Mouse (Mus musculus) MEL (cell line): Measurements from ENCODE around the gene Gfi1. TPM values are rescaled to one million over a fixed set of nuclear protein-coding genes. Genes with fewer than 3 reads are reported as not detected.

Source experiments
- DNase-seq: peaks from one replicate; pipeline ENCODE4 v3.0.0; 2011; ENCODE audit warnings: low read depth, low spot score
- H3K27ac ChIP-seq: 2 replicates; pipeline ENCODE4 v1.5.1; 2012; ENCODE audit warnings: low read depth, mild to moderate bottlenecking, control low read depth, low read length, moderate library complexity; ENCODE audit not compliant: control insufficient read depth
- H3K27me3 ChIP-seq, 2 experiments: fragments of 150-350 bp in 1 of 2; sonication (generic) in 1 of 2; 2 replicates each; pipeline ENCODE4 v1.6.1; 2012; ENCODE audit warnings: low read length in 2 of 2, mild to moderate bottlenecking in 2 of 2, improper control_type of control experiment in 1 of 2, moderate library complexity in 1 of 2; ENCODE audit not compliant: insufficient read depth in 2 of 2, control insufficient read depth in 1 of 2
- H3K36me3 ChIP-seq, 2 experiments: 2 replicates each; pipeline ENCODE4 v1.6.1; 2012 to 2014; ENCODE audit warnings: low read length in 2 of 2, improper control_type of control experiment in 1 of 2, inconsistent platforms in 1 of 2, mild to moderate bottlenecking in 1 of 2; ENCODE audit not compliant: insufficient read depth in 2 of 2, control insufficient read depth in 1 of 2
- H3K4me1 ChIP-seq, 2 experiments: fragments of 150-350 bp in 1 of 2; sonication (generic) in 1 of 2; 2 replicates each; pipeline ENCODE4 v1.6.1; 2012; ENCODE audit warnings: low read length in 2 of 2, improper control_type of control experiment in 1 of 2, mild to moderate bottlenecking in 1 of 2; ENCODE audit not compliant: insufficient read depth in 2 of 2, control insufficient read depth in 1 of 2
- H3K4me3 ChIP-seq, 2 experiments: fragments of 150-350 bp in 1 of 2; sonication (generic) in 1 of 2; 2 replicates each; pipeline ENCODE4 v1.5.1; 2012; ENCODE audit warnings: low read depth in 2 of 2, low read length in 2 of 2, mild to moderate bottlenecking in 2 of 2, moderate library complexity in 2 of 2, control low read depth in 1 of 2, improper control_type of control experiment in 1 of 2; ENCODE audit not compliant: control insufficient read depth in 1 of 2, insufficient read depth in 1 of 2
- H3K79me2 ChIP-seq: 2 replicates; pipeline ENCODE4 v1.6.1; 2012; ENCODE audit warnings: mild to moderate bottlenecking, low read length, moderate library complexity; ENCODE audit not compliant: control insufficient read depth, poor library complexity, insufficient read depth
- H3K9ac ChIP-seq: 2 replicates; pipeline ENCODE4 v1.6.1; 2012; ENCODE audit warnings: low read depth, mild to moderate bottlenecking, control low read depth, low read length, moderate library complexity; ENCODE audit not compliant: control insufficient read depth, poor library complexity, severe bottlenecking
- H3K9me3 ChIP-seq: fragments of 150-350 bp; sonication (generic); replicated peaks from 2 replicates; pipeline ENCODE4 v1.6.1; 2012; ENCODE audit warnings: mild to moderate bottlenecking, low read length, improper control_type of control experiment, moderate library complexity; ENCODE audit not compliant: insufficient read depth
- BHLHE40 ChIP-seq: IDR thresholded peaks from 2 replicates; pipeline ENCODE4 v1.6.1; 2012; ENCODE audit warnings: low read depth, mild to moderate bottlenecking, inconsistent platforms, low read length, improper control_type of control experiment, borderline replicate concordance
- ELF1 ChIP-seq: IDR thresholded peaks from 2 replicates; pipeline ENCODE4 v1.6.1; 2014; ENCODE audit warnings: low read depth, mild to moderate bottlenecking, inconsistent platforms, low read length, improper control_type of control experiment, moderate library complexity
- GABPA ChIP-seq: IDR thresholded peaks from 2 replicates; pipeline ENCODE4 v1.6.1; 2012; ENCODE audit warnings: low read depth, mild to moderate bottlenecking, inconsistent platforms, low read length, improper control_type of control experiment, moderate library complexity
- GATA1 ChIP-seq: IDR thresholded peaks from 2 replicates; pipeline ENCODE4 v1.6.1; 2011; ENCODE audit warnings: low read depth, low read length, improper control_type of control experiment
- HCFC1 ChIP-seq: IDR thresholded peaks from 2 replicates; pipeline ENCODE4 v1.6.1; 2012; ENCODE audit warnings: low read depth, mild to moderate bottlenecking, inconsistent platforms, low read length, improper control_type of control experiment, moderate library complexity
- JUND ChIP-seq: IDR thresholded peaks from 2 replicates; pipeline ENCODE4 v1.6.1; 2011; ENCODE audit warnings: low read depth, mild to moderate bottlenecking, improper control_type of control experiment, low read length
- MAFK ChIP-seq: IDR thresholded peaks from 2 replicates; pipeline ENCODE4 v1.6.1; 2011; ENCODE audit warnings: low read depth, mild to moderate bottlenecking, low read length, improper control_type of control experiment, borderline replicate concordance
- MAX ChIP-seq: IDR thresholded peaks from 2 replicates; pipeline ENCODE4 v1.6.1; 2011; ENCODE audit warnings: low read length, improper control_type of control experiment
- MEF2A ChIP-seq: IDR thresholded peaks from 2 replicates; pipeline ENCODE4 v1.6.1; 2014; ENCODE audit warnings: low read depth, mild to moderate bottlenecking, inconsistent platforms, low read length, improper control_type of control experiment; ENCODE audit not compliant: poor library complexity, insufficient replicate concordance, severe bottlenecking; ENCODE audit errors: extremely low read depth
- MXI1 ChIP-seq: IDR thresholded peaks from 2 replicates; pipeline ENCODE4 v1.6.1; 2011; ENCODE audit warnings: mild to moderate bottlenecking, low read depth, low read length, improper control_type of control experiment
- NELFE ChIP-seq: IDR thresholded peaks from 2 replicates; pipeline ENCODE4 v1.6.1; 2011; ENCODE audit warnings: low read depth, low read length, improper control_type of control experiment
- NRF1 ChIP-seq: IDR thresholded peaks from 2 replicates; pipeline ENCODE4 v1.6.1; 2014; ENCODE audit warnings: low read depth, mild to moderate bottlenecking, inconsistent platforms, low read length, improper control_type of control experiment, moderate library complexity; ENCODE audit not compliant: poor library complexity, insufficient read depth, severe bottlenecking
- RAD21 ChIP-seq: IDR thresholded peaks from 2 replicates; pipeline ENCODE4 v1.6.1; 2011; ENCODE audit warnings: mild to moderate bottlenecking, low read depth, low read length, improper control_type of control experiment
- RCOR1 ChIP-seq: IDR thresholded peaks from 2 replicates; pipeline ENCODE4 v1.6.1; 2012; ENCODE audit warnings: low read depth, mild to moderate bottlenecking, inconsistent platforms, low read length, improper control_type of control experiment
- SMC3 ChIP-seq: IDR thresholded peaks from 2 replicates; pipeline ENCODE4 v1.6.1; 2011; ENCODE audit warnings: low read depth, low read length, improper control_type of control experiment
- TAL1 ChIP-seq: IDR thresholded peaks from 2 replicates; pipeline ENCODE4 v1.6.1; 2012; ENCODE audit warnings: mild to moderate bottlenecking, inconsistent platforms, low read length, moderate library complexity, mixed read lengths
- UBTF ChIP-seq: IDR thresholded peaks from 2 replicates; pipeline ENCODE4 v1.6.1; 2012; ENCODE audit warnings: low read depth, mild to moderate bottlenecking, inconsistent platforms, low read length, improper control_type of control experiment, moderate library complexity, borderline replicate concordance; ENCODE audit not compliant: insufficient read depth
- USF1 ChIP-seq: IDR thresholded peaks from 2 replicates; pipeline ENCODE4 v1.6.1; 2014; ENCODE audit warnings: low read depth, mild to moderate bottlenecking, inconsistent platforms, low read length, improper control_type of control experiment, moderate library complexity
- ZC3H11A ChIP-seq: IDR thresholded peaks from 2 replicates; pipeline ENCODE4 v1.6.1; 2012; ENCODE audit warnings: low read depth, mild to moderate bottlenecking, inconsistent platforms, low read length, improper control_type of control experiment
- ZKSCAN1 ChIP-seq: IDR thresholded peaks from 2 replicates; pipeline ENCODE4 v1.6.1; 2012; ENCODE audit warnings: low read depth, mild to moderate bottlenecking, inconsistent platforms, low read length, improper control_type of control experiment, moderate library complexity
- ZMIZ1 ChIP-seq: IDR thresholded peaks from 2 replicates; pipeline ENCODE4 v1.6.1; 2012; ENCODE audit warnings: low read depth, mild to moderate bottlenecking, inconsistent platforms, low read length, improper control_type of control experiment, moderate library complexity
- polyA plus RNA-seq, 2 experiments: library from polyadenylated mRNA; stranded (reverse) in 1 of 2; unstranded in 1 of 2; fragments of >175 nt in 1 of 2; fragments of >200 nt in 1 of 2; gene quantifications; 2 replicates each; pipeline versions ENCODE4 v1.2.1 to v1.2.4; 2012; ENCODE audit warnings: low replicate concordance in 2 of 2, low read depth in 1 of 2; ENCODE audit not compliant: insufficient read length in 2 of 2, insufficient read depth in 1 of 2, missing spikeins in 1 of 2
- total RNA-seq: library from RNA; depleted of rRNA; stranded (reverse); fragments of 300-350 nt; gene quantifications from 2 replicates; pipeline ENCODE4 v1.2.3, GENCODE M21; 2012

Gene Gfi1
- total and polyA plus RNA-seq, 3 experiments, result 0.04 TPM; not detected in 2

DNA sequence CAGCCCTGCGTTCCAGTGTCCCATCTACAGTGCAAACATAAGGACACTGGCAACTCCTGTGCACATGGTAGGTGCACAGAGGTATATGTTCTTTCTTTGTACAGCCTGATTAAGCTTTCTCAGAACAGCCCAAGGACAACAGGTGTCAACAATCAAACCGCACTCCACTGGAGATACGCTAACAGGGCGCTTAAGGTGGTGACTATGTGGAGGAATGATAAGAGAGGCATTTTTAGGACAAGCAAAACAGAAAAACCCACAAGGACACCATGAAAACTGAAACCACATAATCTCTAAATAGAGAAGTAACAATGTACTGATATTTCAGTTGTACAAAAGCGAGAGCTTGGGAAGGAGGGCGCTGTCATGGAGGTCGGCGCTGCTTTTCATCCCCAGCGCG lies 25.0 kb downstream of the Gfi1 start (continued):
- TF ChIP-seq UBTF, result no peak
- TF ChIP-seq MAFK, result 0 out of 2 replicates have a peak, but pooled peaks have one; percentile 65
- 0 out of 2 replicates have a peak, but pooled peaks have one; percentile 65 for TF ChIP-seq BHLHE40
- no peak for TF ChIP-seq USF1
- no peak for TF ChIP-seq RAD21

DNA sequence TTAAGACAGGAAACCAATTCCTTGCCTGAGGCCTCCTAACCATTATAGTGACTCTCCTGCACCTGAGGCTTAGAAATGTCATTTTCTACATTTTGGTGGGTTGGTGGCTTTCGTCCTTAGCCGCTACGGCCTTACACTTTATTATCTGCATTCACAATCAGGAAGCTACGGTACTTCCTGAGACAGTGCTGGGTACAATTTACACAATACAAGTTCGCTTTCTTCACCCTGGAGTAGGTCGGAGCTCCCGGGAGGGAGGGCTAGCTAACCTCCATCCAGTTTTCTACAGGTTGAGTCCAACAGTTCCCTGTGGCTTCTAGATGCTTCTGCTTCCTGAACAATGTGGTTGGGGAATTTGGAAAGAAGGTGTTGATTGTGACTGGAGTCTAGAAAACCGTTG lies 26.9 kb downstream of the Gfi1 start:
- H3K9ac ChIP-seq, result no peak overlapping the region
- H3K27me3 ChIP-seq, result peaks cover 0 to 3% of the 10 kb centered on the region in 2 experiments; a peak in 1 of 4 replicates
- no peak for DNase-seq
- H3K9me3 ChIP-seq, result no peaks in the 10 kb centered on the region
- H3K36me3 ChIP-seq, result no peaks in the 10 kb centered on the region; a peak in 1 of 4 replicates
- H3K27ac ChIP-seq, result no peak overlapping the region
- TF ChIP-seq MXI1, result no peak
- TF ChIP-seq ZKSCAN1, result no peak
- TF ChIP-seq MEF2A, result no peak
- TF ChIP-seq NELFE, result no peak
- TF ChIP-seq HCFC1, result no peak
- no peak for TF ChIP-seq NRF1
- TF ChIP-seq ZC3H11A, result no peak
- no peak for TF ChIP-seq RCOR1
- no peak for TF ChIP-seq SMC3
- TF ChIP-seq TAL1, result no peak
- no peak for TF ChIP-seq JUND
- TF ChIP-seq UBTF, result no peak
- TF ChIP-seq ZMIZ1, result no peak
- no peak for TF ChIP-seq GATA1
- TF ChIP-seq ELF1, result no peak
- TF ChIP-seq MAX, result no peak
- no peak for TF ChIP-seq GABPA
- TF ChIP-seq, all 39 proteins: peak for 0
- no peaks in the 10 kb centered on the region for H3K79me2 ChIP-seq
- no peak overlapping the region for H3K4me3 ChIP-seq
- peaks cover 3 to 14% of the 10 kb centered on the region in 2 experiments for H3K4me1 ChIP-seq
